Mouse (Mus musculus) intestine, embryonic 14.5 days (tissue): ENCODE data around the gene Cnnm3. TPM values are rescaled to one million over a fixed set of nuclear protein-coding genes. Genes with fewer than 3 reads are reported as not detected.

Source experiments
- ATAC-seq: fragments of 200-750 bp; cut with Nextera tagmentation; replicated peaks from 2 replicates; pipeline ENCODE4 v1.8.0; 2017; ENCODE audit warnings: low read depth, moderate number of reproducible peaks, moderate TSS enrichment, moderate library complexity; ENCODE audit not compliant: low FRiP score, low TSS enrichment
- DNase-seq: peaks from one replicate; pipeline ENCODE4 v3.0.0-alpha.2; 2018; ENCODE audit warnings: low spot score
- H3K27ac ChIP-seq: fragments of 300-500 bp; sonication (generic); 2 replicates; pipeline ENCODE4 v1.5.1; 2014; ENCODE audit warnings: low read depth, mild to moderate bottlenecking, control low read depth
- H3K27me3 ChIP-seq: fragments of 300-500 bp; sonication (generic); replicated peaks from 2 replicates; pipeline ENCODE4 v1.6.1; 2014; ENCODE audit warnings: low read length, control low read depth; ENCODE audit not compliant: control insufficient read depth, insufficient read depth
- H3K36me3 ChIP-seq: fragments of 300-500 bp; sonication (generic); 2 replicates; pipeline ENCODE4 v1.6.1; 2014; ENCODE audit warnings: low read length, control low read depth; ENCODE audit not compliant: control insufficient read depth, insufficient read depth
- H3K4me1 ChIP-seq: fragments of 300-500 bp; sonication (generic); replicated peaks from 2 replicates; pipeline ENCODE4 v1.6.1; 2014; ENCODE audit warnings: low read length, control low read depth, mixed read lengths; ENCODE audit not compliant: control insufficient read depth, insufficient read depth
- H3K4me2 ChIP-seq: fragments of 300-500 bp; sonication (generic); 2 replicates; pipeline ENCODE4 v1.6.1; 2014; ENCODE audit warnings: low read length
- H3K4me3 ChIP-seq: fragments of 300-500 bp; sonication (generic); 2 replicates; pipeline ENCODE4 v1.5.1; 2014; ENCODE audit warnings: low read depth, low read length, control low read depth, mixed read lengths
- H3K9ac ChIP-seq: fragments of 300-500 bp; sonication (generic); 2 replicates; pipeline ENCODE4 v1.6.1; 2014; ENCODE audit warnings: mild to moderate bottlenecking, low read length
- H3K9me3 ChIP-seq: fragments of 300-500 bp; sonication (generic); 2 replicates; pipeline ENCODE4 v1.6.1; 2016; ENCODE audit warnings: low read length, control low read depth; ENCODE audit not compliant: control insufficient read depth
- WGBS: fragments of 180-500 bp; shearing (Covaris S2); extraction: QIAGEN DNeasy Blood & Tissue Kit; methylation state at CpG from one replicate; pipeline ENCODE4 v1.1.7; 2014; 5-methylcytosine and 5-hydroxymethylcytosine counted together
- polyA plus RNA-seq: library from polyadenylated mRNA; unstranded; fragments of >200 nt; fragmentation: Nextera tagmentation; extraction: Ambion mirVana; gene quantifications from 2 replicates; pipeline ENCODE4 v1.2.1, GENCODE M21; 2014

Gene Cnnm3
- polyA plus RNA-seq, 1 experiment from 2014 or later = 5.4 TPM

- H3K9ac ChIP-seq = peak overlapping the region; percentile 90
- peak overlapping the region; percentile 87 for H3K4me2 ChIP-seq
- no peaks in the 10 kb centered on the region for H3K9me3 ChIP-seq
- no peak for ATAC-seq
- H3K27me3 ChIP-seq = no peaks in the 10 kb centered on the region
- no peak overlapping the region; the same call in 1 of the 2 replicates for H3K4me3 ChIP-seq
- no peak overlapping the region; the same call in 1 of the 2 replicates for H3K27ac ChIP-seq
- peaks cover 57% of the 10 kb centered on the region for H3K36me3 ChIP-seq
- 67% methylated on average over 21 of the region's 21 CpGs for WGBS
- no peak for DNase-seq
- H3K4me1 ChIP-seq = peaks cover 32% of the 10 kb centered on the region
Measured at GRCm38 (mm10) chr1:36554633-36555399, 43.1 kb downstream of the Cnnm3 start.

DNA sequence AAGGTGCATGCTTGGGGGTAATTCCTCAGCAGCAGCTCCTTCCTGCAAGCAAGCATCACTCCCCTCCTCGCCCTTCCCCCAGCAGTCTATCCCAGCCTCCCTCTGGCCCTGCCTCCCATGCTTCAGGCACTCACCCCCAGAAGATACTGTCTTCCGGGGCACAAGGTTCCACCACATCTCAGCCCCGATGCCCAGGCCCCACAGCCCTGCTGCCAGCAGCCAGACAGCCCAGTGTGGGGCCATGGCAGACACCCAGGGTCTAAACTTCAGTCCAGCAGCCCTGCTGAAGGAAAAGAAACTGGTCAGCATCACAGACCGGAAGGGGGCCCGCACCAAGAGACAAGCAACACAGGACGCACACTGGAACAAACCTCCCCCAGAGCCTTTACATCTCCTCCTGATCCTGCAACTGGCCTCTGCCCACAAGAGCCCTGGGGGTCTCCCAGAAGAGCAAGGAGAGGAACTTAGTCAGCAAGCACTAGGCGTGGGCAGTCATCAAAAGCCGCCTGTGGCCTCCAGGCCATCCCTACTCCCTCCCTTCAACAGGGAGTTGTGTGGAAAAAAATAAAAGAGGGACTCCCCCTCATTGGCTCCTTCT, 44.2 kb downstream of the Cnnm3 start:
- ATAC-seq (no peak), DNase-seq (peak; percentile 68)
- peaks cover 32% of the 10 kb centered on the region for H3K4me1 ChIP-seq

DNA sequence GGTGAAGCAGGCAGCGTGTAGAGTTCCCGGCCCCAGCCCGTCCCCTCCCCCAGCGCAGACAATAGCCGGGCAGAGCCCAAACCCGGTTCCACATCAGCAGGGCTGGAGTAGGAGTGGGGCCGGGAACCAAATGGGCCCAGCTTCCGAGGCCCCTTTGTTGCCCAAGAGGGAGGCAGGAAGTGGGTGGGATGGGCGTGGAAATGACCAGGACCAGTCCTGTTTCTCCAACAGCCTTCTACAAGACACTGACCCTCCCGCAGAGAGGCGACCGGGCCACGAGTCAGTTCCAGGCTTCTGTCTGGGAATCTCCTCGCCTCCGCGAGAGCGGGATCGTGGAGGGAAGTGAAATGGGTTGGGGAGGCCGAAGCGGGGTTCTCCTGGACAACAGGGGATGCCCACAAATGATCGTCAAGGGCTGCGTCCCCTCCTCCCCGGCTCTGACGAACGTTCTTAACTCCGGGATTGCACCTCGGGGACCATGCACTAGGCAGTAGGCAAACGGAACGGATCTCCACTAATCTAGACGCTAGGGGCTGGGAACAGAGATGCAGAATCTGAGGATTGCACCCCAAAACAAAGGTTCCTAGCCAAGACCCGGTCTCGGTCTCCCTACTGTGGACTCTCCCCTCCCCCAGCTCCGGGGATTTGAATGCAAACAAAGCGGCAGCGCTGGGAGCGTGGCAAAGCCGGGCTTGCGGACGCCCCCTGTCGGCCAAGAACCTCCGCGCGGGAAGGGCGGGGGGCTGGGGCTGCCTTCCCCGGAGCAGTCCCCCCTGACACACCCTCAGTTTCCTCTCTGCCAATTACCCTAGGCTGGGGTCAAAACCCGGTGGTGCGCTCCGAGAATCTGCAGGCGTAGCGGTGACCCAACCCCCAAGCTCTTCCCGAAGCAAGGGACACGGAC, 45.1 kb downstream of the Cnnm3 start:
- Histone ChIP-seq H3K4me3 (peak overlapping the region; percentile 96), H3K4me2 (peak overlapping the region; percentile 87), H3K27me3 (no peaks in the 10 kb centered on the region), H3K36me3 (peaks cover 37% of the 10 kb centered on the region), H3K9me3 (no peaks in the 10 kb centered on the region), H3K27ac (peak overlapping the region; percentile 97), H3K9ac (peak overlapping the region; percentile 90), H3K4me1 (peaks cover 32% of the 10 kb centered on the region)
- peak; percentile 77 for ATAC-seq
- WGBS = under 1% methylated on average over 51 of the region's 52 CpGs
- peak; percentile 99 for DNase-seq

More for the DNA sequence above, 44.2 kb downstream of the Cnnm3 start:
- 4% methylated on average over 8 of the region's 8 CpGs for WGBS
- H3K9me3 ChIP-seq = no peaks in the 10 kb centered on the region
- no peaks in the 10 kb centered on the region for H3K27me3 ChIP-seq
- peak overlapping the region; percentile 90 for H3K9ac ChIP-seq
- peaks cover 47% of the 10 kb centered on the region for H3K36me3 ChIP-seq
- H3K27ac ChIP-seq = peak overlapping the region; percentile 97
- H3K4me2 ChIP-seq = peak overlapping the region; percentile 87
- peak overlapping the region; percentile 96 for H3K4me3 ChIP-seq

- WGBS = under 1% methylated on average over 48 of the region's 48 CpGs
- peaks cover 32% of the 10 kb centered on the region for H3K4me1 ChIP-seq
- peak overlapping the region; percentile 90 for H3K9ac ChIP-seq
- no peaks in the 10 kb centered on the region for H3K27me3 ChIP-seq
- H3K9me3 ChIP-seq = no peaks in the 10 kb centered on the region
- H3K4me3 ChIP-seq = peak overlapping the region; percentile 96
- H3K36me3 ChIP-seq = peaks cover 30% of the 10 kb centered on the region
- peak; percentile 61 for ATAC-seq
- peak overlapping the region; percentile 97 for H3K27ac ChIP-seq
- DNase-seq = no peak
- peak overlapping the region; percentile 87 for H3K4me2 ChIP-seq
Measured at GRCm38 (mm10) chr1:36557457-36558011, 45.9 kb downstream of the Cnnm3 start.

DNA sequence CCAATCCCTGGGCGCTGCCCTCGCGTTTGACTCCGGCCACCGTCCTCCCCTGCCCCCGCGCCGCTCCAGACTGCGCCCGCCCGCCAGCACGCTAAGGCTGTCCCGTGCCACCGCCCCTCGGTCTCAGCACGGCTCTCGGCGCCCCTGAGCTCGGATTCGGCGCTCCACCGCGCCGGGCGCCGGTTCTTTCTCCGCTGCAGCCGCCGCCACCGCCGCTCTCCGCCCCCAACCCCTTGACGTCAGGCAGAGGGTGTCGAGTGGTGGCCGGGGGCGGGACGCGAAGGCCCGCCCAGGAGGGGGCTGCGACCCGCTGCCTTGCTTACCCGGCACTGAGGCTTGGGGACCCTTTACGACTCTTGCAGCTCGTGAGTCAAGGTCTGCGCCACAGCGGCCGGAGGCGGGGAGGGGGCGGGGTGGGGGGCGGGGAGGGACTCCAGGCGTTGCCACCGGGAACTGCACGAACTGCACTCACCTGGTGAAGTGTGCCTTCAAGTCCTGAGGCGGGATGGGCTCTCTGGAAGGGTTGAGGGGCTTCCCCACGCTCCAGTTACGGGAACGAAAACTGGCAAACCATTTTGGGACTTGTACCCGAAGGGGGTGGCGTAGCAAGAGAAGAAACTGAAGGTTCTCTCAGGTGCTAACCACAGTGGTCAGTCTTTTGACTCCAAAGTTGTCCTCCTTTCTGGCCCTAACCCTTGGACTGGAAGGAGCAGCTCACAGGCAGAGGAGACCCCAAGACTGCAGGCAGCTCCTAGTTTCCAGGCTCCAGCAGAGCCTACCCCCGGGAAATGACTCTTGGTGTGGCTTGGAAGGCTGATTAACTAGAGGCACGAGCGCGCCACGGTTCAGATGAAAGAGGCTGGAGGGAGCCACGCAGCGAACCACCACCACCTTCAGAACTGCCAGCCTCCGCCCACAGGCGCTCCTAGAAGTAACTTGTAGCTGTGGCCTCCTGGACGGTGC, 46.6 kb downstream of the Cnnm3 start, which contains the start of gene Sema4c:
Gene Sema4c (minus strand): TSS at position 319 of the 963 bp plus-strand sequence.
- DNase-seq = peak; percentile 89
- peak within 1 kb of the TSS; percentile 97 for H3K27ac ChIP-seq
- H3K4me1 ChIP-seq = peaks cover 37% of the 10 kb centered on the region
- H3K4me2 ChIP-seq = peak within 1 kb of the TSS; percentile 87
- peak; percentile 72 for ATAC-seq
- H3K4me3 ChIP-seq = peak within 1 kb of the TSS; percentile 96
- peaks cover 22% of the 10 kb centered on the region for H3K36me3 ChIP-seq
- 1% methylated on average over 68 of the region's 69 CpGs for WGBS
- H3K9me3 ChIP-seq = no peaks in the 10 kb centered on the region
- no peaks in the 10 kb centered on the region for H3K27me3 ChIP-seq
- peak within 1 kb of the TSS; percentile 90 for H3K9ac ChIP-seq

- Histone ChIP-seq H3K9me3 (no peaks in the 10 kb centered on the region), H3K4me1 (peaks cover 37% of the 10 kb centered on the region), H3K4me3 (no peak overlapping the region), H3K36me3 (peaks cover 13% of the 10 kb centered on the region), H3K4me2 (peak overlapping the region; percentile 87), H3K27ac (no peak overlapping the region), H3K9ac (no peak overlapping the region), H3K27me3 (no peaks in the 10 kb centered on the region)
- DNase-seq = no peak
- 24% methylated on average over 4 of the region's 4 CpGs for WGBS
- ATAC-seq = no peak
Measured at GRCm38 (mm10) chr1:36559256-36559655, 47.6 kb downstream of the Cnnm3 start.

DNA sequence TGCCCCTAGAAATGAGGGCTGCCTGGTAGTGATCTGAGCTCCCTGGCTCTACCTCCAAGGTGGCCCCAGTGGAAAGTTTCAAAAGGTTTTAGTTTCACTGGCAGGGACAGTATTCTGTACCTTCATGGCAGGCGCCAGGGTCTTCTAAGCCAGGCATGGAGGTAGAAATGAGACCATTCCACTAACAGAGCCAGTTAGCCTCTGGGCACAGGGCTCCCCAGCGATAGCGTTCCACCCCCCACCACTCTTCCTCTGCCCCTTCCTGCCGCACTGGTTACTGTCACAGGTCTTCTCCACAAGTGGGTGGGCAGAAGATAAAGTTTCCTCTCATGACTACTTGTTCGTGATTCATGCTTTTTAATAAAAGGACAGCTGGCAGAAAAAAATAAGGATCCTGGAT, 48.2 kb downstream of the Cnnm3 start:
- Histone ChIP-seq H3K4me3 (no peak overlapping the region), H3K9me3 (no peaks in the 10 kb centered on the region), H3K27ac (no peak overlapping the region), H3K27me3 (no peaks in the 10 kb centered on the region), H3K36me3 (peaks cover 7% of the 10 kb centered on the region), H3K4me2 (no peak overlapping the region), H3K9ac (no peak overlapping the region), H3K4me1 (peaks cover 31% of the 10 kb centered on the region)
- WGBS = 55% methylated on average over 5 of the region's 5 CpGs
- no peak for DNase-seq
- ATAC-seq = no peak
